Mouse (Mus musculus) neural tube, embryonic 10.5 days (tissue): ENCODE data around the gene Gas6.

Experiments used
- DNase-seq: peaks from one replicate; pipeline ENCODE4 v3.0.0-alpha.2; 2017; ENCODE audit warnings: low spot score; ENCODE audit errors: extremely low spot score

Gas6 gene

GRCm38 (mm10) chr8:13493858-13494631 is at the start of gene Gas6:
Gene Gas6 (minus strand): TSS chr8:13494490.
- peak; percentile 68 for DNase-seq

- no peak for DNase-seq
Measured at GRCm38 (mm10) chr8:13541526-13541925, 47.2 kb upstream of the Gas6 start.

GRCm38 (mm10) chr8:13540122-13540521 is 45.8 kb upstream of the Gas6 start:
- no peak for DNase-seq

GRCm38 (mm10) chr8:13538821-13539220 is 44.5 kb upstream of the Gas6 start:
- no peak for DNase-seq

GRCm38 (mm10) chr8:13537102-13537501 is 42.8 kb upstream of the Gas6 start:
- DNase-seq, result no peak

- no peak for DNase-seq
Measured at GRCm38 (mm10) chr8:13533123-13533522, 38.8 kb upstream of the Gas6 start.

- no peak for DNase-seq
Measured at GRCm38 (mm10) chr8:13531602-13532171, 37.4 kb upstream of the Gas6 start.

- no peak for DNase-seq
Measured at GRCm38 (mm10) chr8:13530941-13531340, 36.7 kb upstream of the Gas6 start.

- DNase-seq, result no peak
Measured at GRCm38 (mm10) chr8:13530401-13530800, 36.1 kb upstream of the Gas6 start.

GRCm38 (mm10) chr8:13529891-13530316 is 35.6 kb upstream of the Gas6 start:
- DNase-seq, result no peak

GRCm38 (mm10) chr8:13529011-13529840 is 34.9 kb upstream of the Gas6 start:
- DNase-seq, result no peak

- DNase-seq, result no peak
Measured at GRCm38 (mm10) chr8:13521392-13521791, 27.1 kb upstream of the Gas6 start.

- DNase-seq, result no peak
Measured at GRCm38 (mm10) chr8:13520349-13520748, 26.1 kb upstream of the Gas6 start.

GRCm38 (mm10) chr8:13519503-13519902 is 25.2 kb upstream of the Gas6 start:
- DNase-seq, result no peak

GRCm38 (mm10) chr8:13517284-13517781 is 23.0 kb upstream of the Gas6 start:
- no peak for DNase-seq

- DNase-seq, result no peak
Measured at GRCm38 (mm10) chr8:13516728-13517127, 22.4 kb upstream of the Gas6 start.

GRCm38 (mm10) chr8:13516011-13516442 is 21.7 kb upstream of the Gas6 start:
- DNase-seq, result no peak

GRCm38 (mm10) chr8:13513556-13514370 is 19.5 kb upstream of the Gas6 start:
- DNase-seq, result no peak

- no peak for DNase-seq
Measured at GRCm38 (mm10) chr8:13512677-13513076, 18.4 kb upstream of the Gas6 start.

GRCm38 (mm10) chr8:13512016-13512415 is 17.7 kb upstream of the Gas6 start:
- DNase-seq, result no peak
